Mouse (Mus musculus): ENCODE results near the gene Nipbl.
"Not testable (repeated sequence)": the region's sequence is repeated elsewhere in the genome, so short reads cannot be mapped to it uniquely, and the experiment has no call there.

The Nipbl gene

GRCm38 (mm10) chr15:8443926-8444889 lies at the start of gene Nipbl:
TSS of gene Nipbl (minus strand) at chr15:8444463.
- DNase-seq (ENCODE audit: low spot score), result peak; percentile 95

- no peak for DNase-seq (ENCODE audit: low spot score)
Observed at GRCm38 (mm10) chr15:8485261-8485660, 41.0 kb upstream of the Nipbl start.

GRCm38 (mm10) chr15:8469006-8469575 lies 24.8 kb upstream of the Nipbl start:
- no peak for DNase-seq (ENCODE audit: low spot score)

- no peak for DNase-seq (ENCODE audit: low spot score)
Observed at GRCm38 (mm10) chr15:8463521-8463920, 19.3 kb upstream of the Nipbl start.

GRCm38 (mm10) chr15:8462780-8463179 lies 18.5 kb upstream of the Nipbl start:
- no peak for DNase-seq (ENCODE audit: low spot score)

GRCm38 (mm10) chr15:8460871-8461270 lies 16.6 kb upstream of the Nipbl start:
- DNase-seq (ENCODE audit: low spot score), result no peak

GRCm38 (mm10) chr15:8459979-8460378 lies 15.7 kb upstream of the Nipbl start:
- no peak for DNase-seq (ENCODE audit: low spot score)

GRCm38 (mm10) chr15:8456223-8456622 lies 12.0 kb upstream of the Nipbl start:
- DNase-seq (ENCODE audit: low spot score), result not testable (repeated sequence)

- DNase-seq (ENCODE audit: low spot score), result no peak
Observed at GRCm38 (mm10) chr15:8455486-8455885, 11.2 kb upstream of the Nipbl start.

- peak; percentile 80 for DNase-seq (ENCODE audit: low spot score)
Observed at GRCm38 (mm10) chr15:8451071-8451470, 6.8 kb upstream of the Nipbl start.

GRCm38 (mm10) chr15:8447193-8447767 lies 3.0 kb upstream of the Nipbl start:
- no peak for DNase-seq (ENCODE audit: low spot score)

- peak; percentile 75 for DNase-seq (ENCODE audit: low spot score)
Observed at GRCm38 (mm10) chr15:8446435-8446834, 2.2 kb upstream of the Nipbl start.

GRCm38 (mm10) chr15:8445951-8446419 lies 1.7 kb upstream of the Nipbl start:
- DNase-seq (ENCODE audit: low spot score), result peak; percentile 61

GRCm38 (mm10) chr15:8444890-8445597 lies 781 bp upstream of the Nipbl start:
- peak; percentile 93 for DNase-seq (ENCODE audit: low spot score)

GRCm38 (mm10) chr15:8443168-8443925 lies 916 bp downstream of the Nipbl start:
- DNase-seq (ENCODE audit: low spot score), result peak; percentile 72

- peak; percentile 52 for DNase-seq (ENCODE audit: low spot score)
Observed at GRCm38 (mm10) chr15:8442761-8443160, 1.5 kb downstream of the Nipbl start.

GRCm38 (mm10) chr15:8442156-8442555 lies 2.1 kb downstream of the Nipbl start:
- peak; percentile 78 for DNase-seq (ENCODE audit: low spot score)

GRCm38 (mm10) chr15:8433239-8433947 lies 10.9 kb downstream of the Nipbl start:
- DNase-seq (ENCODE audit: low spot score), result no peak

- DNase-seq (ENCODE audit: low spot score), result no peak
Observed at GRCm38 (mm10) chr15:8432534-8432933, 11.7 kb downstream of the Nipbl start.

- DNase-seq (ENCODE audit: low spot score), result no peak
Observed at GRCm38 (mm10) chr15:8429502-8429901, 14.8 kb downstream of the Nipbl start.

- no peak for DNase-seq (ENCODE audit: low spot score)
Observed at GRCm38 (mm10) chr15:8420909-8421308, 23.4 kb downstream of the Nipbl start.
